Mouse (Mus musculus): ENCODE data around the gene Tmbim7. TPM values are rescaled to one million over a fixed set of nuclear protein-coding genes. Genes with fewer than 3 reads are reported as not detected.
"Not testable (repeated sequence)": the region's sequence is repeated elsewhere in the genome, so short reads cannot be mapped to it uniquely, and the experiment has no call there.

Tmbim7 gene
- not detected in 2 replicates for polyA plus RNA-seq (2015; fragmentation: Nextera tagmentation; extraction: Ambion mirVana)

DNA sequence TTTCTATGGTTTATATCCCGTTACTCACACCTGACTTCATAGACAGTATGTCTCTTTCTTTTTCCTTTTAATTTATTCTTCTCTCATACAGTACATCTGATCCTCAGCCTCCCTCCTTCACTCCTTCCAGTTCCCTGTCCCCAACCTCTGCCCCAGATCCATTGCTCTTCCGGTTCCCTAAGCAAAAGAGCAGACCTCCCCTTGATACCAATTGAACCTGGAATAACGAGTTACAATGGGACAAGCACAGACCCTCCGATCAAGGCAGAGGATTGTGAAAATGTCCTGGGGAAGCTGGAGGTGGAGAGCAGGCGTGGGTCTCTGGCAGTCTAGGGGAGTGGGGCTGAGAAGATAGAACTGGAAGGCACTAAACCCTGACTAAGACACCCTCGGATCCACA lies at the start of gene Tmbim7:
Gene Tmbim7, plus strand, starts transcription at position 301 of the 400 bp plus-strand sequence.
- Histone ChIP-seq H3K4me3 (replicated peaks) (no peak within 1 kb of the TSS), H3K36me3 (no peaks in the 10 kb centered on the region), H3K9me3 (no peaks in the 10 kb centered on the region), H3K27me3 (replicated peaks) (no peaks in the 10 kb centered on the region), H3K4me1 (replicated peaks) (no peaks in the 10 kb centered on the region), H3K4me2 (replicated peaks) (no peak within 1 kb of the TSS), H3K9ac (no peak within 1 kb of the TSS), H3K27ac (no peak within 1 kb of the TSS)
- no peak for ATAC-seq
- 88% methylated on average over 6 of the region's 6 CpGs for WGBS

DNA sequence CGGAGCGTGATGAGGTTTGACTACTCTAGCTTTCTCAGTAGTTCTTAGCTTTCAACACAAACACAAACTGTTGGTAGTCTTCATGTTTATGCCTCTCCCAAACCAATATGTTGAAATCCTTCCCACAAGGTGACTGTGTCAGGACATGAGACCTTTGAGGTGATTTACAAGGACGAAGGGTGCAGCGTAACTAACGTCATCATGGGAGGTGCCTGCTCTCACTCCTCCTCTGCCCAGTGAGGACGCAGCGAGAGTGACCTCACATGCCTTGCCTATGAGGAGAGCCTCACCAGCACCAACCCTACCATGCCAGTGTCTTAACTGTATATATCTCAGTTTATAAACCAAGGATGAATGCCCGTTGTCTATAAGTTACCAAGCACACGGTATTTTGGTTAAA lies 43.9 kb upstream of the Tmbim7 start:
- 93% methylated on average over 9 of the region's 9 CpGs for WGBS
- no peak for ATAC-seq
- no peaks in the 10 kb centered on the region for H3K4me1 ChIP-seq (replicated peaks)

DNA sequence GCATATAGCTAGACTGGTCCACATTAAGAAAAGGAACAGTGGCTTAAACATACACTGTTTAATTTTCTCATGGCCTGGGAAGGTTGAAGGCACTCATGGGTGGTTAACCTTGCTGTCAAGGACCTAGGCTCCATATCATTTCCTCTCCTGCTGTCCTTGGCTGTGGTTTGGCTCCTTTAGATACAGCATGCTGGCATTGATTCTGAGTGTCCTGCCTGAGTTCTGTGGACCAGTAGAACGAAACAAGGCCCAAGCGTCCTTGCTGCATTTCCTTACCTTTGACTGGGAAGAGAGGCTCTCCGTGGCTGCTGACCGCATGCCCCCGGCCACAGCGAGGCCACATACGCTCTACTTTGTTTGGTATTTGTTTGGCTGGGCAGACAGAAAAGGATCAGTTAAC lies 41.7 kb upstream of the Tmbim7 start:
- Histone ChIP-seq H3K9ac (no peak overlapping the region), H3K27ac (no peak overlapping the region), H3K9me3 (no peaks in the 10 kb centered on the region), H3K4me3 (replicated peaks) (no peak overlapping the region), H3K4me2 (replicated peaks) (no peak overlapping the region), H3K36me3 (peaks cover 15% of the 10 kb centered on the region), H3K4me1 (replicated peaks) (no peaks in the 10 kb centered on the region), H3K27me3 (replicated peaks) (no peaks in the 10 kb centered on the region)
- no peak for ATAC-seq
- WGBS = 95% methylated on average over 7 of the region's 7 CpGs

More for the DNA sequence above, 43.9 kb upstream of the Tmbim7 start:
- Histone ChIP-seq H3K4me3 (replicated peaks) (no peak overlapping the region), H3K4me2 (replicated peaks) (no peak overlapping the region), H3K27me3 (replicated peaks) (no peaks in the 10 kb centered on the region), H3K9ac (no peak overlapping the region), H3K36me3 (peaks cover 12% of the 10 kb centered on the region; the same call in 1 of the 2 replicates), H3K27ac (no peak overlapping the region), H3K9me3 (no peaks in the 10 kb centered on the region)

DNA sequence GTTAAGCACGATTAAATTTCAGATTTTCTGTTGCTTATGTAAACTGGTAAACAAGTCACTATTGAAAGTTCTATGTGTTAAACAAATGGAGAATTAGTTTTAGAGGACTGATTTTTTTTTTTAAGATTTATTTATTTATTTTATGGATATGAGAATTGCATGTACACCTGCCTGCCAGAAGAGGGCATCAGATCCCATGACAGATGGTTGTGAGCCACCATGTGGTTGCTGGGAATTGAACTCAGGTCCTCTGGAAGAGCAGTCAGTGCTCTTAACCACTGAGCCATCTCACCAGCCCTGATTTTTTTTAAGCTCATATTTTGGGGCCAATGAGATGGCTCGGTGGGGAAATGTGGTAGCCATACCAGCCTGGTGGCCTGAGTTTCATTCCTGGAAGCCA lies 39.1 kb upstream of the Tmbim7 start:
- H3K27ac ChIP-seq, ATAC-seq: not testable (repeated sequence)

DNA sequence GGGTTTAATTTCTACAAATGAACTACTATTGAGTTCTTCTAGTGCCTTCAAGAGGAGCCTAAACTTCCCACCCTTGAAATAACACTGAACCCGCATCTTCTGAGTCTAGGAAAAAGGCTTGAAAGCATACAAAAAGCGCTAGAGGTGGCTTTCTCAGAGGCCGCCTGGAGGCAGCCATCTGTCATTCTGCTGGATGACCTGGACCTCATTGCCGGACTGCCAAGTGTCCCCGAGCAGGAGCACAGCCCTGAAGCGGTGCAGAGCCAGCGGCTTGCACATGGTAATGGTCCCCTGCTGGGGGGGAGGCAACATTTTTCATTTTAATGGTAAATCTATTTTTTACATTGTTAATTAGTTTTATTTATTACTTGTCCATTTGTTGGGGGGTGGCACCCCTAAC lies 30.5 kb upstream of the Tmbim7 start:
- no peaks in the 10 kb centered on the region for H3K4me1 ChIP-seq (replicated peaks)
- WGBS = 91% methylated on average over 7 of the region's 7 CpGs
- no peak overlapping the region for H3K4me3 ChIP-seq (replicated peaks)
- no peak overlapping the region for H3K9ac ChIP-seq
- no peaks in the 10 kb centered on the region for H3K27me3 ChIP-seq (replicated peaks)
- H3K9me3 ChIP-seq = no peaks in the 10 kb centered on the region
- H3K4me2 ChIP-seq (replicated peaks) = no peak overlapping the region
- no peak for ATAC-seq
- H3K36me3 ChIP-seq = peaks cover 9% of the 10 kb centered on the region; the same call in 1 of the 2 replicates
- no peak overlapping the region for H3K27ac ChIP-seq

More for the DNA sequence above, 39.1 kb upstream of the Tmbim7 start:
- not testable (repeated sequence) for H3K27me3 ChIP-seq (replicated peaks); H3K4me1 ChIP-seq (replicated peaks); H3K4me3 ChIP-seq (replicated peaks); H3K36me3 ChIP-seq; H3K9me3 ChIP-seq; H3K4me2 ChIP-seq (replicated peaks); H3K9ac ChIP-seq
- 93% methylated on average over 2 of the region's 2 CpGs for WGBS

DNA sequence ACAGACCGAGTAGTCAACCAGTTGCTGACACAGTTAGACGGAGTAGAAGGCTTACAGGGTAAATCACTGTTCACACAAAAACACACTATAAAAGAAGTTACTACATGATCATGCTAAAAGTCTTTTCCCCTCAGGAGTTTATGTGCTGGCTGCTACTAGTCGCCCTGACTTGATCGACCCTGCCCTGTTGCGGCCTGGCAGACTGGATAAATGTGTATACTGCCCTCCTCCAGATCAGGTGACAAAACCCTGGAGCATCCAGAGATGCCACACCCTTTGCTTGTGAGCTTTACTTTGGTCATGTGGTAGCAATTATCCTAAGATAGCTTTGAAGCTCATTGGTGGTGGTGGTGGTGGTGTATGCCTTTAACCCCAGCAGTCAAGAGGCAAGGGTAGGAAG lies 20.9 kb upstream of the Tmbim7 start:
- H3K4me1 ChIP-seq (replicated peaks) = no peaks in the 10 kb centered on the region
- 0 out of 2 replicates have a peak, but pooled peaks have one; percentile 51 for ATAC-seq
- H3K9ac ChIP-seq = no peak overlapping the region
- 91% methylated on average over 5 of the region's 5 CpGs for WGBS
- H3K27ac ChIP-seq = no peak overlapping the region
- no peaks in the 10 kb centered on the region for H3K27me3 ChIP-seq (replicated peaks)
- no peak overlapping the region for H3K4me2 ChIP-seq (replicated peaks)
- H3K36me3 ChIP-seq = 0 out of 2 replicates have a peak, but pooled peaks cover 2% of the 10 kb centered on the region
- no peaks in the 10 kb centered on the region for H3K9me3 ChIP-seq
- no peak overlapping the region for H3K4me3 ChIP-seq (replicated peaks)

DNA sequence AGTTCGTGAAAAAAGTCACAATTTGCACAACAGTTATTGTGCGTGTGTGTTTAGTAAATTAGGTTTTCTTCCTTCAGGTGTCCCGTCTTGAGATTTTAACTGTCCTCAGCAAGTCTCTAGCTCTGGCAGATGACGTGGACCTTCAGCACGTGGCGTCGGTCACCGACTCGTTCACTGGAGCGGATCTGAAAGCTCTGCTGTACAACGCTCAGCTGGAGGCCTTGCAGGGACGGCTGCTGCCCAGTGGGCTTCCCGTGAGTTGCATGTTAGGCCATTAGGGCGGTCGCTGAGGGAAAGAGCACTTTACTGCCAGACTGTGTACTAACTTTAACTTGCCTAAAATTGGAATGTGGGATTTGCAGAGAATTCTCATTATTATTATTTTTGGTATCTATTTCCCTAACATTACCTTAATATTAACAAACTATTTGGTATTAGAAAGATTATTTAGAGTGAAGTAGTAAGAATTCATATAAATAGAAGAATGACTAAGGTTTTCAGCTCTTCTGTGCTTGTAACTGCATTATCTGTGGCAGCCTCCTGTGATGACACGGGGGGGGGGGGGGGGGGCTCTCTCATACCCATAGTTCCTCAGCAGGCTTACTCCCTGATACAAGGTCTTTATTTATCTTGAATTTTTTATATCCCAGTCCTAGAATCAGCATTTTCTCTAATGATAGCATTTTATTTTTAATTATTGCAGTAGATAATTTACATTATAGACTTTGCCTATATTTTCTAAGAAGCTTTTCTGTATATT lies 19.3 kb upstream of the Tmbim7 start:
- ATAC-seq = no peak
- Histone ChIP-seq H3K27ac (no peak overlapping the region), H3K4me1 (replicated peaks) (no peaks in the 10 kb centered on the region), H3K4me2 (replicated peaks) (no peak overlapping the region), H3K36me3 (no peaks in the 10 kb centered on the region), H3K4me3 (replicated peaks) (no peak overlapping the region), H3K27me3 (replicated peaks) (no peaks in the 10 kb centered on the region), H3K9ac (no peak overlapping the region), H3K9me3 (no peaks in the 10 kb centered on the region)
- 83% methylated on average over 16 of the region's 16 CpGs for WGBS

DNA sequence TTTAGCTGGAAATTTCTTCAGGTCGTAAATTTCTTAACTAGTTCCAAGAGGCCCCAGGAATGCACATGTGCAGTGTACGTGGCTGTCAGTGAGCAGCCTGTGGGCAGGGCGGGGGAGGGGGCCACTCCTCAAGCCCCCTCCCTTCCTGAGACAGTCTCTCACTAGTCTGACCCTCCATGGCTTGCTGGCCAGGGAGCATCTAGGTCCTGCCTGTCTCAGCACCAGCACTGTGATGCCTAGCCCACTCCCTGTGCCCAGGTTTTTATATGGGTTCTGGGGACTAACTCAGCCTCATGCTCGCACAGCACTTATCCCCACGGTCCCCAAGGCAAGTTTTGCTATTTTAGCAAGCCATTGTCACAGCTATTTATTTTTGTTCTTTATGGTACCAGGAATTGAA lies 18.7 kb upstream of the Tmbim7 start:
- H3K4me1 ChIP-seq (replicated peaks) = no peaks in the 10 kb centered on the region
- H3K4me2 ChIP-seq (replicated peaks) = no peak overlapping the region
- no peaks in the 10 kb centered on the region for H3K36me3 ChIP-seq
- H3K27ac ChIP-seq = no peak overlapping the region
- H3K9me3 ChIP-seq = no peaks in the 10 kb centered on the region
- H3K4me3 ChIP-seq (replicated peaks) = no peak overlapping the region
- 79% methylated on average over 5 of the region's 5 CpGs for WGBS
- no peak overlapping the region for H3K9ac ChIP-seq
- ATAC-seq = no peak
- no peaks in the 10 kb centered on the region for H3K27me3 ChIP-seq (replicated peaks)

DNA sequence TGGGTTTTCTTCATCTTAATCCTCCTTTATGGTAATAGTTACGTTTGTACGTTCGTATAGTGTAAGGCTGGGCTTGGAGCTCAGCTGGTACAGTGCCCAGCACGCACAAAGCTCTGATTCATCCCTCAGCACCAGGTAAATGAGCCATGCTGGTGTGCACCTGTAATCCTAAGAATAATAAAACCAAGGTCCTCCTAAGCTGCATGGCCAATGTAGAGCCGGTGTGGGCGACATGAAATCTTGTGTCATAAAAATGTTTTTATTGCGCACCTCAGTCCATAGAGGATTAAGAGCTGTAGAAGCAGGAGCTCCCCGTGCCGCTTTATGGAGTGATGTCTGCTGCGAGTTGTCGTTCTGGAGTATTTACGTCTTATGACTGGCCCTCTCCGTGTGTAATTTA lies 17.7 kb upstream of the Tmbim7 start:
- H3K36me3 ChIP-seq = no peaks in the 10 kb centered on the region
- no peaks in the 10 kb centered on the region for H3K27me3 ChIP-seq (replicated peaks)
- H3K27ac ChIP-seq = no peak overlapping the region
- no peaks in the 10 kb centered on the region for H3K9me3 ChIP-seq
- no peak overlapping the region for H3K9ac ChIP-seq
- peak; percentile 65 for ATAC-seq
- H3K4me1 ChIP-seq (replicated peaks) = no peaks in the 10 kb centered on the region
- no peak overlapping the region for H3K4me2 ChIP-seq (replicated peaks)
- no peak overlapping the region for H3K4me3 ChIP-seq (replicated peaks)
- WGBS = 79% methylated on average over 13 of the region's 13 CpGs

DNA sequence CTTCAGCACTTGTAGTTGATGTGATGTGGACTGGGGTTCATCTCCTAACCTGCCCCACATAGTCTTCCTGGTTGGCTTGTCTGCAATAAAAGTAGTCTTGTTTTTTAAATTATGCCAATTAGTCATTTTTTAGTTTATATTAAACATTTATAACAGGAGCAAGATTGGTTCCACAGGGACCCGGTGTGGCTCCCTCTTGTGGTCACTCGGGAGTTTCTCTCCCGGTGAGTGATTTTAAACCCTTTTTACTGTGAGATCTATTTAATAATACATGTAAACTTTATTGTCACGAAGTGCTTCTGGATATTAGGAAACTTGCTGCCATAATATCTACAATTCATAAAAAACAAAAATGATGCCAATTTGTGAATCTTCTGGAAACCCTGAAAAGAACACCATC lies 17.0 kb upstream of the Tmbim7 start:
- Histone ChIP-seq H3K4me1 (replicated peaks) (no peaks in the 10 kb centered on the region), H3K4me2 (replicated peaks) (no peak overlapping the region), H3K9me3 (no peaks in the 10 kb centered on the region), H3K4me3 (replicated peaks) (no peak overlapping the region), H3K27me3 (replicated peaks) (no peaks in the 10 kb centered on the region), H3K27ac (no peak overlapping the region), H3K36me3 (no peaks in the 10 kb centered on the region), H3K9ac (no peak overlapping the region)
- WGBS = 76% methylated on average over 4 of the region's 4 CpGs
- no peak for ATAC-seq

DNA sequence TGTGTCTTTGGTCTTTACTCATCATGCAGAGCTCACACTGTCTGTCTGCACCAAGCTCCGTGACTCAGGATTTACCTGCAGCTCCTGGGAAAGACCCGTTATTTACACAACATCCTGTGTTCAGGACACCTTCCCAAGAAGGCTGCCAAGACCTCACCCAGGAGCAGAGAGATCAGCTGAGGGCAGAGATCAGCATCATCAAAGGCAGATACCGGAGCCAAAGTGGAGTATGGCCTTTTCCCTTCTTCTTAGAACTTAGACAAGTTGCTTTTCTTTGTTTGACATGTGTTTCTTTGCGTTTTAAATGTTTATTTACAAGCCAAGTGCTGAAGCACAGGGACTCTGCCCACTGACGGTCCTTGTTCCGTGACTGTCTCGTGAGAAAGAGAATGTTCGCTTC lies 15.7 kb upstream of the Tmbim7 start:
- Histone ChIP-seq H3K27ac (no peak overlapping the region), H3K4me2 (replicated peaks) (no peak overlapping the region), H3K4me1 (replicated peaks) (no peaks in the 10 kb centered on the region), H3K9me3 (no peaks in the 10 kb centered on the region), H3K36me3 (no peaks in the 10 kb centered on the region), H3K9ac (no peak overlapping the region), H3K4me3 (replicated peaks) (no peak overlapping the region), H3K27me3 (replicated peaks) (no peaks in the 10 kb centered on the region)
- WGBS = 78% methylated on average over 8 of the region's 8 CpGs
- no peak for ATAC-seq

DNA sequence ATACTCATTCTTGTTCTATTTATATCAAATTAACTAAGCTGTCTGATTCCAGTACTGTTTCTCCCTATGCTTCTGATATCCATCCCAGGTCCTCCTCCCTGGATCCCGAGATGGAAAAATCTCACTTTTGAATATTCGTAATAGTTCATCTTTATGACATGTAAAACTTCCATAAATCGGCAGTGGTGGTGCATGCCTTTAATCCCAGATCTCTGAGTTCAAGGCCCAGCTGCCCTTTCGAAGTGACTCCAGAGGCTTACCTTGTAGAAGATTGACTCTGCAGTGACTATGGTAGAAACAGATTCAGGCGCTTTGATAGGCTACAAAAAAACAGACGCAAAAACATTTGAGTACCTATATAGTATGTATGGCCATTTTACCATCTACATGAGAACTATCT lies 6.4 kb upstream of the Tmbim7 start:
- no peaks in the 10 kb centered on the region for H3K9me3 ChIP-seq
- H3K4me3 ChIP-seq (replicated peaks) = no peak overlapping the region
- H3K36me3 ChIP-seq = peaks cover 17% of the 10 kb centered on the region
- H3K4me1 ChIP-seq (replicated peaks) = no peaks in the 10 kb centered on the region; the same call in 1 of the 2 replicates
- no peak overlapping the region for H3K4me2 ChIP-seq (replicated peaks)
- no peak for ATAC-seq
- no peaks in the 10 kb centered on the region for H3K27me3 ChIP-seq (replicated peaks)
- H3K27ac ChIP-seq = no peak overlapping the region
- H3K9ac ChIP-seq = no peak overlapping the region
- 91% methylated on average over 6 of the region's 6 CpGs for WGBS

DNA sequence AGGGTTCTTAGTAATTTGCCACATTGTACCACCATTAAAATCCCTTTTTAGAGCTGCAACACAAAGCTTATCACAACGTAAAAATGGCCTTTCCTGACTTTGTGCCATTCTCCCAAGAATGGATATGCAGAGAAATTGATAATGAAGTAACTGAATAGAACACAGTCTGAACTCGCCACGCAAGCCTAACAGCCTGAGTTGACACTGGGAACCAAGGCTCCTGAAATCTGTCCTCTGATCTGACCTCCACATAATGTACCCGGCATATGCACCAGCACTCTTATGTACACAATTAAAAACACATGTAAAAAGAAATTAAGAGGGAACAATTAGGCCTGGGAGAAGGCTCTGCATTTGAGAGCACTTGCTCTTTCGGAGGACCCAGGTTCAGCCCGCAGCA lies 5.7 kb upstream of the Tmbim7 start:
- peak overlapping the region; percentile 17 for H3K4me2 ChIP-seq (replicated peaks)
- no peaks in the 10 kb centered on the region; the same call in 1 of the 2 replicates for H3K4me1 ChIP-seq (replicated peaks)
- H3K27ac ChIP-seq = no peak overlapping the region
- ATAC-seq = no peak
- H3K36me3 ChIP-seq = peaks cover 17% of the 10 kb centered on the region
- no peak overlapping the region for H3K4me3 ChIP-seq (replicated peaks)
- no peaks in the 10 kb centered on the region for H3K27me3 ChIP-seq (replicated peaks)
- WGBS = 89% methylated on average over 6 of the region's 6 CpGs
- H3K9ac ChIP-seq = no peak overlapping the region
- H3K9me3 ChIP-seq = no peaks in the 10 kb centered on the region
